Mouse (Mus musculus) midbrain, postnatal 0 days (tissue): ENCODE measurements around the gene Irf3. TPM values are rescaled to one million over a fixed set of nuclear protein-coding genes. Genes with fewer than 3 reads are reported as not detected.

Experiments
- ATAC-seq: fragments of 200-750 bp; cut with Nextera tagmentation; 2 replicates; pipeline ENCODE4 v1.8.0; 2017; ENCODE audit warnings: moderate number of reproducible peaks, mild to moderate bottlenecking, moderate TSS enrichment, moderate library complexity; ENCODE audit not compliant: low FRiP score
- DNase-seq: peaks from one replicate; pipeline ENCODE4 v3.0.0-alpha.2; 2015; ENCODE audit warnings: low spot score
- H3K27ac ChIP-seq: fragments of 300-500 bp; sonication (generic); 2 replicates; pipeline ENCODE4 v1.5.1; 2014; ENCODE audit warnings: low read depth, mild to moderate bottlenecking, low read length, mixed read lengths
- H3K27me3 ChIP-seq: fragments of 300-500 bp; sonication (generic); 2 replicates; pipeline ENCODE4 v1.6.1; 2014; ENCODE audit warnings: low read length, control low read depth, mixed read lengths; ENCODE audit not compliant: insufficient read depth
- H3K36me3 ChIP-seq: fragments of 300-500 bp; sonication (generic); 2 replicates; pipeline ENCODE4 v1.6.1; 2014; ENCODE audit warnings: low read length, control low read depth, mixed read lengths; ENCODE audit not compliant: insufficient read depth
- H3K4me1 ChIP-seq: fragments of 300-500 bp; sonication (generic); 2 replicates; pipeline ENCODE4 v1.6.1; 2014; ENCODE audit warnings: mild to moderate bottlenecking, control low read depth, antibody characterized with exemption, low read length, mixed read lengths; ENCODE audit not compliant: insufficient read depth
- H3K4me2 ChIP-seq: fragments of 300-500 bp; sonication (generic); 2 replicates; pipeline ENCODE4 v1.6.1; 2014; ENCODE audit warnings: low read depth, mild to moderate bottlenecking, low read length, mixed read lengths; ENCODE audit not compliant: poor library complexity, severe bottlenecking
- H3K4me3 ChIP-seq: fragments of 300-500 bp; sonication (generic); 2 replicates; pipeline ENCODE4 v1.5.1; 2014; ENCODE audit warnings: low read depth, mild to moderate bottlenecking, low read length, moderate library complexity
- H3K9ac ChIP-seq: fragments of 300-500 bp; sonication (generic); replicated peaks from 2 replicates; pipeline ENCODE4 v1.6.1; 2014; ENCODE audit warnings: mild to moderate bottlenecking, low read length, moderate library complexity, mixed read lengths; ENCODE audit not compliant: poor library complexity, severe bottlenecking
- H3K9me3 ChIP-seq: fragments of 300-500 bp; sonication (generic); 2 replicates; pipeline ENCODE4 v1.6.1; 2016; ENCODE audit warnings: low read length, control low read depth
- CTCF ChIP-seq: IDR thresholded peaks from 2 replicates; pipeline ENCODE4 v1.5.1; 2016; ENCODE audit warnings: antibody characterized with exemption, mild to moderate bottlenecking
- WGBS: fragments of 180-500 bp; shearing (Covaris S2); extraction: QIAGEN DNeasy Blood & Tissue Kit; methylation state at CpG from one replicate; pipeline ENCODE4 v1.1.7; 2014; 5-methylcytosine and 5-hydroxymethylcytosine counted together
- polyA plus RNA-seq: library from polyadenylated mRNA; unstranded; fragments of >200 nt; fragmentation: Nextera tagmentation; extraction: Ambion mirVana; gene quantifications from 2 replicates; pipeline ENCODE4 v1.2.1, GENCODE M21; 2015
- total RNA-seq: library from RNA; depleted of rRNA; stranded (reverse); fragments of >200 nt; gene quantifications from 2 replicates; pipeline ENCODE4 v1.2.3, GENCODE M21; 2014

The Irf3 gene
- total and polyA plus RNA-seq, 2 experiments from 2014 or later: 25.6 to 37.2 TPM

DNA sequence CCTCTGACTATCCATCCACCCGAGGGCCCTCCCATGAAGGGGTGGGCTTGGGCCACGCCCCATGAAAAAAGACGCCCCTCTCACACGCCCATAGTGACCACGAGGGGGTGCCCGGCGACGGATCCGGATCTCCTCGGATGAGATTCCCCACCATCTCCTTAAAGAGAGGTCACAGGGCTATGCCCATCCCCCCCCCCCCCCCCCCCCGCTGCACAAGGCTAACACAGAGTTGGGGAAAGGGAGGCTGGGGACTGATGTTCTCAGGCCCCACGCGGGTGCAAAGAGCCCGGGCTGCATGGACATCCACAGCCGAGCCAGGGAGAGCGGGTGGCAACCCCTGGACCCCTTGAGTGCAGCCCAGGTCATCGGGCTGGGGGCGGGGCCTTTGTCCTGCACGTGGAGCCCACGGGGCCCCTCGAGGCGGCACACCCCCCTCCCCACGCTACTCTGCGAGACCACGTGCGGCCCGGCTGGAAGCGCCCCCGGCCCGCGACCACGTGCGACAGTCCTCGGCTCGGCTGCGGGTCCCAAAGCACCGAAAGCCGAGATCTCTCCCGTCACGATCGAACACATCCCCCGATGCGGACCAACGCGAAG is 11.8 kb upstream of the Irf3 start:
- H3K4me1 ChIP-seq: peaks cover 16% of the 10 kb centered on the region
- no peaks in the 10 kb centered on the region for H3K27me3 ChIP-seq
- 0% methylated on average over 37 of the region's 45 CpGs for WGBS
- H3K4me2 ChIP-seq: peak overlapping the region; percentile 67
- peak overlapping the region; percentile 98 for H3K27ac ChIP-seq
- H3K4me3 ChIP-seq: peak overlapping the region; percentile 87
- peak; percentile 60 for TF ChIP-seq CTCF
- peak; percentile 79 for DNase-seq
- no peaks in the 10 kb centered on the region for H3K9me3 ChIP-seq
- ATAC-seq: peak; percentile 14
- peak overlapping the region; percentile 96 for H3K9ac ChIP-seq
- H3K36me3 ChIP-seq: peaks cover 25% of the 10 kb centered on the region

DNA sequence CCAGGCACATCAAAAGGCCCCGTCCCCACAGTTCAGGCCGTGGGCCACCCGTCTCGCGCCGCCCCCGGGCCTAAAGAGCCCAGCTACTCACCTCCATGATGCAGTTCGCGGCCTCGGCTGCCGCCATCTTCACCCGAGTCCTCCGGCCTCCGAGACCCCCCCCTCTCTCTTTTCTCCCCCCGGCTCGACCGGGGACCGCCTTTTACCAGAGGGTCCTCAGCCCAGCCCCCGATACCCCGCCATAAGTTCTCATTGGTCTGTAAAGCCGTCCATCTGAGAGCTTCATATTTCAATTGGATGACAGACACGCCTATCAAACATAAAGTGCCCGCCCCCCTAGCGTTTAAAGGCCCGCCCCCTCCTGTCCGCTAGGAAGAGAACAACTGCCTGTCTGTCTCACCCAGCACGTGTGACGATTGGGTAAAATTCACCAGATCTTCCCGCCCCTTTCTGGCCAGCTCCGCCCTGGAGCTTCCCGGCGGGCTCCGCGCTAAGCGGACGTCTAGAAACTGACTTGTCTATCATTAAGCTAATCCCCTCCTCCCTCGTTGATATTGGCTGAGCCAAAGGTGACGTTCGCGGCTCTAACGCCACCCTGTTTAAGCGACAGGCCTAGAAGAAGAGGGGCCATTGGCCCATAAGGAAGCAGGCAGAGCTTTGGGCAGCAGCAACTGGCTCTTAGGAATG is 11.1 kb upstream of the Irf3 start, which contains the start of gene Prmt1:
Prmt1 (minus strand) TSS at position 377 of the 687 bp plus-strand sequence.
- ATAC-seq: peak; percentile 96
- peak; percentile 100 for DNase-seq
- H3K4me3 ChIP-seq: peak within 1 kb of the TSS; percentile 87
- H3K36me3 ChIP-seq: peaks cover 19% of the 10 kb centered on the region
- H3K4me1 ChIP-seq: peaks cover 16% of the 10 kb centered on the region
- H3K9ac ChIP-seq: peak within 1 kb of the TSS; percentile 96
- H3K27me3 ChIP-seq: no peaks in the 10 kb centered on the region
- peak within 1 kb of the TSS; percentile 75 for H3K4me2 ChIP-seq
- no peaks in the 10 kb centered on the region for H3K9me3 ChIP-seq
- TF ChIP-seq CTCF: no peak
- peak within 1 kb of the TSS; percentile 98 for H3K27ac ChIP-seq
- WGBS: under 1% methylated on average over 42 of the region's 42 CpGs

DNA sequence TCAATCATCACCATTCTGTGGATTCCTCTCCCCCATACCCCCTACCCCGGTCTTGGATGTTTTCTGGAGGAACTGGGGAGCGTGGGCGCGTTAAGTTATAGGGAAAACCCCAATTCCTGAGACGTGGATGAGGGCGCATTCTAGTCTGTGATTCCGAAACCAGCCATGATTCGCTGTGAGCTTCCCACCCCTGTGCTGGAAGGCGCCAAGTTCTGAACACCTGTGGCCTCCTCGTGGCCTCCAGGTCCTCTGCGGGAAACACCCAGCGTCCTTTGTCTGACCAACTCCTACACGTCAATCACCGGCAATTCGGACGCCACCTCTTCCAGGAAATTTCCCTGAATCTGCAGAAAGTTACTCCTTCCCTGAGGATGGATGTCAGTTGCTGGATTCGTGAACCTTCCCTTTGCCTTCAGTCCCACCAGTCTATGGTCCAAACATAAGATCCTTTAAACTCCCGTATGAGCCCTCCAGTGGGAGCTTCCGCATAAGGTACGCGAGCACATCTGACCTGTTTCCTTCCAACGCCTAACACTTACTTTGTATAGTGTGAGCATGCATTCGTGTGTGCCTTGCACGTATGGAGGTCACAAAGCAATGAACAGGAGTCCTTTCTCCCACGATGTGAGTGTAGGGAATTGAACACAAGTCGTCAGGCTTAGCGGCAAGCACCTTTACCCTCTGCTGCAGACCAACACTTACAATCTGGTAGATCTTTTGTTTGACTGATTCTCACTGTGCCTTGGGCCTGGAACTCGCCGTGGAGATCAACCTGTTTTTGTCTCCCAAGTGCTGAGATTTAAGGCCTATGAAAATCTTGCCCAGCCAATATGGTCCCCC is 10.3 kb upstream of the Irf3 start:
- Histone ChIP-seq H3K36me3 (peaks cover 11% of the 10 kb centered on the region; the same call in 1 of the 2 replicates), H3K4me1 (peaks cover 16% of the 10 kb centered on the region), H3K27ac (peak overlapping the region; percentile 93), H3K4me3 (peak overlapping the region; percentile 87), H3K27me3 (no peaks in the 10 kb centered on the region), H3K9ac (peak overlapping the region; percentile 72), H3K4me2 (peak overlapping the region; percentile 75), H3K9me3 (no peaks in the 10 kb centered on the region)
- TF ChIP-seq CTCF: no peak
- WGBS: under 1% methylated on average over 29 of the region's 29 CpGs
- ATAC-seq (peak; percentile 8), DNase-seq (no peak)

DNA sequence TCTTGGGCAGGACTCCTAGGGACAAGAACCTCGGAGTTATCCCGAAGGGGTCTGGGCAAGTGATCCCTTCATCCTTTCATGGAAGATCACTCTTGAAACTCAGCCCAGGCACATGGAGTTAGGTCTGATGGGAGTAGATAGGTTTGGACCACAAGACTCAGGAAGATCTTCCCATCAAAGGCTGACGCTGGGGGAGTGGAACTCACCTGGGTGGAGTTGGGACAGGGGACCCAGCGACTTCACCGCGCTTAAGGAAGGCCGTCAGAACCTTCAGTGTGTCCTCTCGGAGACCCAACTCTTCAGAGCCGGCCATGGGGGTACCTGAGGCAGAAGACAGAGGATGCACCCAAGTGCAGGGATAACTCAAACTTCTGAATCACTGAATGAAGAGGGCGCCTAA is 776 bp upstream of the Irf3 start:
- WGBS: 13% methylated on average over 10 of the region's 10 CpGs
- no peak overlapping the region for H3K27ac ChIP-seq
- peak overlapping the region; percentile 54 for H3K4me3 ChIP-seq
- TF ChIP-seq CTCF: no peak
- H3K27me3 ChIP-seq: no peaks in the 10 kb centered on the region
- H3K36me3 ChIP-seq: peaks cover 21% of the 10 kb centered on the region
- H3K4me2 ChIP-seq: peak overlapping the region; percentile 80
- 0 out of 2 replicates have a peak, but pooled peaks cover 2% of the 10 kb centered on the region for H3K4me1 ChIP-seq
- H3K9me3 ChIP-seq: no peaks in the 10 kb centered on the region
- ATAC-seq (no peak), DNase-seq (no peak)
- H3K9ac ChIP-seq: no peak overlapping the region

DNA sequence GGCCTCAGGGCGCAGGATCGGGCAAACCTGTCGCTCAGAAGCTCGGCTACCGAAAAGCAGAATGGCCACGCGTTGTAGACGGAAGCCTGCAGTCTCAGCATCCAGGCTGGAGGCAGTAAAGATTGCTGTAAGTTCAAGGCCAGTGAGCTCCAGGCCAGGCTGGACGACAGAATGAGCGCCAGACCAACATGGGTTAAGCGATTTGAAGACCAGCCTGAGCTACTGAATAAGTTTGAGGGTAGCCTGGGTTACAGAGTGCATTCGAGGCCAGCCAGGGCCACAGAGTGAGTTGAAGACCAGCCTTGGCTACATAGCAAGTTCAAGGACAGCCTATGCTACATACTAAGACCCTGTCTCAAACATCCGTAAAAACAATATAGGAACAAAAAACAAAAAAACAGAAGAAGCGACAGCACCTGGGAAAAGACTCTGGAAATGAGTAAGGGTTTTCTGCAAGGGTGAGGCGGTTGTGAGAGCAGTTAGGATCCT is 536 bp downstream of the Irf3 start:
- Histone ChIP-seq H3K4me1 (0 out of 2 replicates have a peak, but pooled peaks cover 2% of the 10 kb centered on the region), H3K9ac (peak overlapping the region; percentile 62), H3K4me3 (peak overlapping the region; percentile 54), H3K27me3 (no peaks in the 10 kb centered on the region), H3K27ac (peak overlapping the region; percentile 62), H3K9me3 (no peaks in the 10 kb centered on the region), H3K36me3 (peaks cover 32% of the 10 kb centered on the region), H3K4me2 (peak overlapping the region; percentile 80)
- peak; percentile 9; the same call in 1 of the 2 replicates for ATAC-seq
- WGBS: 4% methylated on average over 15 of the region's 15 CpGs
- TF ChIP-seq CTCF: no peak
- DNase-seq: peak; percentile 22
